Mouse (Mus musculus) thymus, postnatal 36 days (tissue): ENCODE results near the gene Tsc22d1.

Experiments used
- DNase-seq, 2 experiments: peaks; one replicate each; pipeline ENCODE4 v3.0.0; 2022; ENCODE audit warnings: mixed read lengths in 2 of 2

Gene Tsc22d1

GRCm38 (mm10) chr14:76520606-76521005, 105.8 kb downstream of the Tsc22d1 start:
- no peak for DNase-seq

GRCm38 (mm10) chr14:76521308-76521707, 106.5 kb downstream of the Tsc22d1 start:
- no peak for DNase-seq

DNA sequence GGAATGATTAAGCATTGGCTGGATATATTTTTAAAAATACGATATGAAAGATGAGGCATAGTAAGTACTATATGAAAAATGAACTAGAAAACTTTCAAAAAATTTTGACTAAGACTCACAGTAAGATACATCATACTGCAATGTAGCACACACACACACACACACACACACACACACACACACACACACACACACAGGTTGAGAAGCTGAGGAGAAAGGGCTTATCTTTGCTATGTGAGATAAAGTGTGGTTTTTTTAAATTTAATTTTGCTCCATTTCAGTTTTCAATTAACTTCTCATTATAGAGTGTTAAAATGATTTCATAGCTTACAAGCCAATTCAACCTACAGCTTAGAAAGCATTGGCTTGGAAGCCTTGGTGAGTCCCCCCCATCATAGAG, 108.6 kb downstream of the Tsc22d1 start:
- DNase-seq, result no peak

DNA sequence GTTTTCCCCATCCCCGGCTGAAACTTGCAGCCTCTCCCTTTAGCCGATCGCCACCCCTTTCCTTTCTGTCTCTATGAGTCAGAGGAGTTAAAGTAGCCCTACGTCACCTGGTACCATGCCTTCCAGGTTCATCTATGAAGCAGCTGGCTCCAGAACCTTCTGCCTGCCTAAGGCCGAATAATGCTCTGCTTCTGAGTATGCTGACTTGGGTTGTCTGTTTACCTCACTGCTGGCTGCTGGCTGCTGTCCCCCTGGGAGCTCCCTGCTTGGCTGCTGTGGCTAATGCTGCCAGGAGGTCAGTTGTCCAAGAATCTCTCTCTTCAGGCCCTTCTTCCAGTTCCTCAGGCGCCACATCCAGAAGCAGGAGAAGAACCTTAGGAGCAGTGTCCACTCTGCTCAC, 111.7 kb downstream of the Tsc22d1 start:
- no peak for DNase-seq

- DNase-seq, result no peak
These were observed 112.4 kb downstream of the Tsc22d1 start for GRCm38 (mm10) chr14:76527030-76527719.

DNA sequence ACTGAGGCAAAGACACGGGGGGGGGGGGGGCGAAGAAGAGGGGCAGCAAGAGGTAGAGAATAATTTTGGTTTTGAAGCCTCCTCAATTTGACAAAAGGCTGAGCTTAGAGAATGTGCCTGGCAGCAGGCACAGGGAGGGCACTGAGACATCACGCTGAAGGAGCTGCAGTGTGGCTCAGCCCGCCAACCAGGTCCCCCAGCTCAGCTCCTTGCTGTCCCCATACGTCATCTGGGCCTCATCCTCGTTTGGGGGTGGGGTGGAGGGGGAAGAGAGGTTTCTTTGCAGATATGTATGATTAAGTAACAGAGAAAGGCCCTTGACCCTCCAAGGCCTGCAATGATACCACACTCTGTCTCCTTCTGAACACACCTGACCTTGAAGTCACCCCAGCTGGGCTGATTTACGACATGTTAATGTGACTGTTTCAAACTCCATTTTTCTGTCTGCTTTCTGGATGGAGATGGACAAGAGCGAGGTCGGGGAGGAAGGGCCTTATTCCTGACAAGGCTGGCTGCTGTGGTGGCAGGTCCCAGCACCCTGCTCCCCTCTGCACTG, 113.1 kb downstream of the Tsc22d1 start:
- DNase-seq, result no peak

GRCm38 (mm10) chr14:76528641-76529040, 113.9 kb downstream of the Tsc22d1 start:
- DNase-seq, result no peak

DNA sequence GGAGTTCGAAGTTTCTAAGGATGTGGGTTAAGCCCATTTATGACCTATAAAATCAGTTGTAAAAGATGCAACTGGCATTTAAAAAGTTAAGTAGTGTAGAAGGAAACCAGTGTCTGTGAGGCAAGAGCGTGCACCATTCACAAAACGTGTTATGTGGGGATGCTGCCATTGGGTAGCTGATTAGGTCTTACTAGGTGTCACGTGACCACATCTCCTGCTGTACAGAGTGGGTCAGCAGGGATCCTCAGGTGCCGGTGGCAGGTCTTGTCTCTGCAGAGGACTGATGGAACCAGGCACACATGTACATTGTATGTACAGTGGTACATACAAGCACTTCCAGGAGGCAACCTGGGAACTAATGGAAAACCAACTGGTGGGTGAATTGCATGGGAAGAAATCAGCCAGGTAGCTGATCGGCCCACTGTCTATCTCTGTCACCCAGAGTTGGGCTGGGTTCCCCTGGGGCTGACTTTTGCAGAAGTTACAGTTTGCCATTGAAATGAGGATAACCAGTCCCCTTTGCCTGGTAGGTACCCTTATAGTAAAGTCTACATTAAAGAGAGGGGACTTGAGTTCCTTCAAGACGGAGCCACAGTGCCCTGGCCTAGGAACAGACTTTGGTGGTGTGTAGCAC, 116.4 kb downstream of the Tsc22d1 start:
- DNase-seq, result no peak

- peak; percentile 28 to 46 for DNase-seq
These were observed 117.8 kb downstream of the Tsc22d1 start for GRCm38 (mm10) chr14:76532257-76533169.

- no peak for DNase-seq
These were observed 118.5 kb downstream of the Tsc22d1 start for GRCm38 (mm10) chr14:76533170-76533815.

DNA sequence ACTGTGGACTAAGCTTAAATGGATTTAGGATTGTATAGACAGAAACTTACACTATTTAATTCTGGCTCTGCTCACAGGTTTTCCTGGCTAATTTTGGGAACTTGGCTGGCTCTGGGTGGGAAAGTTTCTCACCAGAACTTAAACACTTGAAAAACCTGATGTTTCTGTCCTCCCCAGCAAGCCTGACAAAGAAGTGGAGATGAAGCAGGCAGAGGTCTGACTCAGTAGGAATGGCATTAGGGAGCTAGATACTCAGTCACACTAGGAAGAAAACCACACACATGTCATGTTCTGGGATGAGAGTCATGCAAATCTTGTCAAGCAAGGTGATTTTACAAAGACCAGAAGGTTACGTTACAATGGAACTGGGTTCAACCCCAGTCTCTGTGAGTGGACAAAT, 120.3 kb downstream of the Tsc22d1 start:
- DNase-seq, result no peak

- no peak for DNase-seq
These were observed 122.2 kb downstream of the Tsc22d1 start for GRCm38 (mm10) chr14:76536921-76537320.

GRCm38 (mm10) chr14:76540005-76540670, 125.4 kb downstream of the Tsc22d1 start:
- no peak for DNase-seq

- DNase-seq, result no peak
These were observed 126.6 kb downstream of the Tsc22d1 start for GRCm38 (mm10) chr14:76541341-76541740.

- DNase-seq, result no peak
These were observed 129.4 kb downstream of the Tsc22d1 start for GRCm38 (mm10) chr14:76544136-76544535.

DNA sequence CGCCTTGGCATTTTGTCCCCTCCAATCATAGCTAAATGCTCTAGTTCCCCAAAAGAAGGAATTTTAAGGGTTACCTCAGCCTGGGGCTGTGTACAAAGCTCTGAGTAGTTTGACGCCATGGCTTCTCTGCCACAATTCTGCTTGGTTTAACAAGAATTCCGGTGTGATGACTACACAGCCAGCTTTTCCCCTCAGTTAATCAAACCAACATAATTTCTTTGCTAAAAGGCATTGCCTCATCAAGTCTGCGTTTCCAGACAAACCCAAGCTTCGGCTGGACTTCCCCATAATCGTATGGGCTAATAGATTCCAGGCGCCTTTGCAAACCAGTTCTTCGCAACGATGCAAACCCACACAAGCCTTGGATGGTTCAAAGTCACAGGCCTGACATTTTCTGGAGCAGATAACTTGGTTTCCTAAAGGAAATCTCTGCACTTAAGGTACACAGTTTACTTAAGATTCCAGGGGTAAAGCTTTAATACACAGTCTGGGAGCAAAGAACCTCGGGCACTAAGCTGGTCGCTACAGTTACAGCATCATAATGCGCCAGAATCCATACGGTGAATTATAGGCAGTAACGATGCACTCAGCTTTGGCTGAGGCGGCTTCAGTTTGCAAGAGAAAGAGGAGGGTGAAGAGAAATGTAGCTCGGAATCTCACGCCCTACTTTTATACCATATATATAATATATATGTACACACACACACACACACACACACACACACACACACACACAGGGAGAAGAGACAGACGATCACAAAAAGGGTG, 140.7 kb downstream of the Tsc22d1 start:
- no peak for DNase-seq

DNA sequence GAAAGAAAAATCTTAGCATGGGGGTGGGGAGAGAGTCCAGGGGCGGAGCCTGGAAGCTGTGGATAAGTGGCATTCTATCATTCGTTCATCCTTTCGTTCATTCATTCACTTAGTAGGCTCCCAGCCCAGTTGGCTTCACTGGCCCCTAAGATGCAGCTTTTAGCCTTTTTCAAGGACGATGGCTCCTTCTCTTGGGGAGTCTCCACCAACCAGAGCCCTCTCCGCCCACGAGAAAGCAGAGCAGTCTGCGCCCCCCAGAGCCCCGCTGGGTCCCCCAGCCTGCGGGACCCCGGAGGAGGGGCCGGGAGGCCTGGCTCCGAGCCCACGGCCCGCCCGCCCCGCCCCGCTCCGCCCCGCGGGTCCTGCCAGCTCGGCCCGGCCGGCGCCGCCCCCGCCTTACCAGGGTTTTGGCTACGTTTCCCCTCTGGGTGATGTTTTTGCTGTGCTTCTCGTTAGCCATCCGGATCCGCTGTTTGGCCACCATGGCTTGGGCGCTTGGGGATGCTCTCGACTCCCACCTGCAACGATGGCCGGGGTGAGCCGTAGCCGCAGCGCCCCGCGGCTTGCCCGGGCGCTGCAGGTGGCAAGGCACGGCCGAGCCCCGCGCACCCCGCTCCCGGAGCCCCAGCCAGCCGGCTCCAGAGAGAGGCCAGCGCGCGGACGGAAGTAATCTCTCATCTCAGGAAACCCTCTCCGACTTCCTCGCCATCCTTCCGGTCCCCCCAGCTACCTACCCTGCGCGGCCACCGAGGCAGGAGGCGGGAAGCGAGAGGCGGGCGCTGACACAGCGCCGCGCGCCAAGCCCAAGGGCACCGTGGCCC, 141.5 kb downstream of the Tsc22d1 start:
- DNase-seq, result peak; percentile 58 to 74

GRCm38 (mm10) chr14:76556852-76557208, 142.1 kb downstream of the Tsc22d1 start, which contains the start of gene Serp2:
Gene Serp2 (minus strand): TSS chr14:76556889.
- DNase-seq, result no peak
